In genomic region chr2:33626262-33627057, GRCm38 (mm10) we compare ENCODE assay signal across 16 mouse cellular contexts. TPM values are rescaled to one million over a fixed set of nuclear protein-coding genes. Genes with fewer than 3 reads are reported as not detected.
A peak's percentile ranks its signal among the peaks of the same experiment; 100 is the strongest.
DNase-seq lines count a peak whose midpoint lies in the region; ATAC-seq and TF ChIP-seq lines count a peak whose summit lies in the region.
"Had no signal": no experiment of that assay in that cellular context is flagged by ENCODE, and none has a peak within 500 bp of the region (broad histone marks: within the 10 kb centered on the region; RNA-seq: fewer than 3 reads in every experiment).

No protein-coding gene starts in this region.

- TF ChIP-seq POLR2A in lung, adult 2 months (IDR thresholded peaks at IDR 0.05; ENCODE audit: borderline replicate concordance, extremely low read depth, low read depth, low read length), result no peak

- no peak overlapping the region; the same call in 1 of the 2 replicates for H3K4me2 ChIP-seq in lung, embryonic 14.5 days
- H3K4me2 ChIP-seq in hindbrain, embryonic 16.5 days (ENCODE audit: low read length), result peak overlapping the region; percentile 14; the same call in 1 of the 2 replicates
- peak overlapping the region; percentile 27; the same call in 1 of the 2 replicates for H3K4me2 ChIP-seq in neural tube, embryonic 14.5 days (ENCODE audit: low read depth, low read length)
- no peak overlapping the region for H3K4me2 ChIP-seq in liver, embryonic 12.5 days

- no peak for TF ChIP-seq CTCF in lung, embryonic 14.5 days (IDR thresholded peaks at IDR 0.05; ENCODE audit: low read depth)
- TF ChIP-seq CTCF in lung, adult 2 months (IDR thresholded peaks at IDR 0.05; ENCODE audit: insufficient read depth, low read length), result no peak

- H3K27me3 ChIP-seq in lung, embryonic 14.5 days (ENCODE audit: insufficient read depth, low read length), result peaks cover 69% of the 10 kb centered on the region
- peaks cover 100% of the 10 kb centered on the region for H3K27me3 ChIP-seq in embryonic facial prominence, embryonic 10.5 days (replicated peaks; ENCODE audit: low read depth, poor library complexity, severe bottlenecking)
- peaks cover 49% of the 10 kb centered on the region for H3K27me3 ChIP-seq in hindbrain, embryonic 16.5 days (replicated peaks; ENCODE audit: control insufficient read depth, insufficient read depth, low read length)
- peaks cover 31% of the 10 kb centered on the region for H3K27me3 ChIP-seq in neural tube, embryonic 14.5 days (ENCODE audit: control insufficient read depth, insufficient read depth, low read length)
- peaks cover 98% of the 10 kb centered on the region for H3K27me3 ChIP-seq in liver, embryonic 12.5 days (replicated peaks)

- no peaks in the 10 kb centered on the region for H3K36me3 ChIP-seq in lung, embryonic 14.5 days (ENCODE audit: insufficient read depth)
- H3K36me3 ChIP-seq in embryonic facial prominence, embryonic 10.5 days (replicated peaks), result no peaks in the 10 kb centered on the region
- H3K36me3 ChIP-seq in hindbrain, embryonic 16.5 days (ENCODE audit: control insufficient read depth, insufficient read depth, low read length), result no peaks in the 10 kb centered on the region
- H3K36me3 ChIP-seq in neural tube, embryonic 14.5 days (ENCODE audit: control insufficient read depth, insufficient read depth, low read length), result no peaks in the 10 kb centered on the region
- H3K36me3 ChIP-seq in liver, embryonic 12.5 days, result no peaks in the 10 kb centered on the region

- ATAC-seq in lung, embryonic 14.5 days (ENCODE audit: insufficient read depth), result no peak
- no peak for ATAC-seq in hindbrain, embryonic 16.5 days
- no peak for ATAC-seq in neural tube, embryonic 14.5 days (ENCODE audit: low read depth)
- no peak for ATAC-seq in liver, embryonic 12.5 days
- ATAC-seq in erythroid progenitor cell, adult 5-6 weeks (replicated peaks; ENCODE audit: low FRiP score, poor library complexity, severe bottlenecking), result no peak
- ATAC-seq: CD4-positive, CD25-positive, alpha-beta regulatory T cell, adult 4 months had no signal

- H3K27ac ChIP-seq in lung, embryonic 14.5 days (ENCODE audit: low read depth), result no peak overlapping the region
- no peak overlapping the region for H3K27ac ChIP-seq in embryonic facial prominence, embryonic 10.5 days (replicated peaks)
- H3K27ac ChIP-seq in hindbrain, embryonic 16.5 days (ENCODE audit: low read depth, low read length), result peak overlapping the region; percentile 18; the same call in 1 of the 2 replicates
- H3K27ac ChIP-seq in neural tube, embryonic 14.5 days (ENCODE audit: low read depth, low read length), result peak overlapping the region; percentile 45
- H3K27ac ChIP-seq in liver, embryonic 12.5 days, result no peak overlapping the region

- 22% methylated on average over 16 of the region's 16 CpGs for WGBS in lung, embryonic 14.5 days
- WGBS in lung, adult 2 months, result 29% methylated on average over 16 of the region's 16 CpGs
- 34% methylated on average over 16 of the region's 16 CpGs for WGBS in embryonic facial prominence, embryonic 10.5 days
- WGBS in hindbrain, embryonic 16.5 days, result 26% methylated on average over 16 of the region's 16 CpGs
- WGBS in neural tube, embryonic 14.5 days, result 13% methylated on average over 16 of the region's 16 CpGs
- WGBS in liver, embryonic 12.5 days (ENCODE audit: insufficient replicate concordance), result 28% methylated on average over 16 of the region's 16 CpGs

- no peak overlapping the region for H3K9ac ChIP-seq in lung, embryonic 14.5 days
- no peak overlapping the region for H3K9ac ChIP-seq in hindbrain, embryonic 16.5 days (ENCODE audit: low read depth, low read length)
- H3K9ac ChIP-seq in neural tube, embryonic 14.5 days (replicated peaks; ENCODE audit: low read depth, low read length), result no peak overlapping the region
- no peak overlapping the region for H3K9ac ChIP-seq in liver, embryonic 12.5 days

- H3K9me3 ChIP-seq in lung, embryonic 14.5 days (ENCODE audit: low read depth, low read length), result no peaks in the 10 kb centered on the region
- no peaks in the 10 kb centered on the region for H3K9me3 ChIP-seq in embryonic facial prominence, embryonic 10.5 days
- H3K9me3 ChIP-seq in hindbrain, embryonic 16.5 days (ENCODE audit: control insufficient read depth, low read length), result no peaks in the 10 kb centered on the region
- H3K9me3 ChIP-seq in neural tube, embryonic 14.5 days (ENCODE audit: control insufficient read depth, low read length), result no peaks in the 10 kb centered on the region
- H3K9me3 ChIP-seq in liver, embryonic 12.5 days (replicated peaks), result no peaks in the 10 kb centered on the region

- DNase-seq in lung, embryonic 14.5 days, result peak; percentile 45
- no peak for DNase-seq in lung, adult 2 months
- DNase-seq in embryonic facial prominence, embryonic 10.5 days (ENCODE audit: low spot score), result peak; percentile 56
- DNase-seq in urinary bladder, postnatal 10 days (ENCODE audit: low spot score), result no peak
- DNase-seq: cerebellum, adult 9-10 months; heart, adult 18-20 months; heart, postnatal 36 days; kidney, adult 2 months; left cerebral cortex, postnatal 4 days; lung, postnatal 10 days had no signal

- no peak overlapping the region for H3K4me3 ChIP-seq in lung, embryonic 14.5 days (ENCODE audit: low read depth, low read length)
- H3K4me3 ChIP-seq in lung, adult 2 months (replicated peaks; ENCODE audit: extremely low read depth, low read depth, low read length), result no peak overlapping the region
- no peak overlapping the region for H3K4me3 ChIP-seq in embryonic facial prominence, embryonic 10.5 days
- H3K4me3 ChIP-seq in hindbrain, embryonic 16.5 days (ENCODE audit: low read length), result no peak overlapping the region
- 0 out of 2 replicates have a peak overlapping the region, but pooled peaks have one; percentile 1 for H3K4me3 ChIP-seq in neural tube, embryonic 14.5 days (ENCODE audit: low read depth, low read length)
- no peak overlapping the region for H3K4me3 ChIP-seq in liver, embryonic 12.5 days

- no peaks in the 10 kb centered on the region for H3K4me1 ChIP-seq in lung, embryonic 14.5 days (ENCODE audit: insufficient read depth)
- no peaks in the 10 kb centered on the region for H3K4me1 ChIP-seq in lung, adult 2 months (ENCODE audit: control insufficient read depth, insufficient read depth, low read length)
- H3K4me1 ChIP-seq in embryonic facial prominence, embryonic 10.5 days, result peaks cover 67% of the 10 kb centered on the region
- peaks cover 13% of the 10 kb centered on the region for H3K4me1 ChIP-seq in hindbrain, embryonic 16.5 days (ENCODE audit: control insufficient read depth, insufficient read depth, low read depth, low read length)
- H3K4me1 ChIP-seq in neural tube, embryonic 14.5 days (ENCODE audit: control insufficient read depth, insufficient read depth, low read length), result peaks cover 30% of the 10 kb centered on the region
- no peaks in the 10 kb centered on the region for H3K4me1 ChIP-seq in liver, embryonic 12.5 days

RNA-seq across cellular contexts. Expression of gene Lmx1b, which starts 13.9 kb away (rescaled TPM):
- polyA plus RNA-seq in lung, embryonic 14.5 days (2014; fragmentation: Nextera tagmentation; extraction: Ambion mirVana), result 0.09 TPM in 1 of 2 replicates, not detected in the other
- polyA plus RNA-seq in lung, adult 2 months (2012; rRNA removed), result 0.16 and 0.31 TPM in 2 replicates
- polyA plus RNA-seq in embryonic facial prominence, embryonic 10.5 days (2016; fragmentation: Nextera tagmentation; extraction: Ambion mirVana), result 0.85 and 0.99 TPM in 2 replicates
- polyA plus RNA-seq in hindbrain, embryonic 16.5 days (2015; fragmentation: Nextera tagmentation; extraction: Ambion mirVana), result 3.3 and 3.5 TPM in 2 replicates
- 13.1 and 16.3 TPM in 2 replicates for polyA plus RNA-seq in neural tube, embryonic 14.5 days (2014; fragmentation: Nextera tagmentation; extraction: Ambion mirVana)
- 0.04 TPM in 1 of 2 replicates, not detected in the other for polyA plus RNA-seq in liver, embryonic 12.5 days (2016; fragmentation: Nextera tagmentation; extraction: Ambion mirVana)
- total RNA-seq in erythroid progenitor cell, adult 5-6 weeks (2015; ENCODE audit: low replicate concordance), result not detected in 2 replicates
- not detected in 2 replicates for total RNA-seq in erythroid progenitor cell, adult 5-6 weeks (2017; ENCODE audit: low replicate concordance)
- polyA plus RNA-seq: CD4-positive, CD25-positive, alpha-beta regulatory T cell, adult 4 months; stomach, embryonic 16.5 days had no signal

Comparison
In these comparisons a context has a peak if more than half of its experiments do, and no peak if none do; other contexts are left out.
1. DNase-seq: peak in lung, embryonic 14.5 days (single experiment) and embryonic facial prominence, embryonic 10.5 days (single experiment); none in lung, adult 2 months (single experiment) and urinary bladder, postnatal 10 days (single experiment).
2. H3K27ac ChIP-seq: peak in hindbrain, embryonic 16.5 days (single experiment) and neural tube, embryonic 14.5 days (single experiment); none in lung, embryonic 14.5 days (single experiment), embryonic facial prominence, embryonic 10.5 days (single experiment) and liver, embryonic 12.5 days (single experiment).
3. H3K4me2 ChIP-seq: peak in hindbrain, embryonic 16.5 days (single experiment) and neural tube, embryonic 14.5 days (single experiment); none in lung, embryonic 14.5 days (single experiment) and liver, embryonic 12.5 days (single experiment).